In the genomic region with DNA sequence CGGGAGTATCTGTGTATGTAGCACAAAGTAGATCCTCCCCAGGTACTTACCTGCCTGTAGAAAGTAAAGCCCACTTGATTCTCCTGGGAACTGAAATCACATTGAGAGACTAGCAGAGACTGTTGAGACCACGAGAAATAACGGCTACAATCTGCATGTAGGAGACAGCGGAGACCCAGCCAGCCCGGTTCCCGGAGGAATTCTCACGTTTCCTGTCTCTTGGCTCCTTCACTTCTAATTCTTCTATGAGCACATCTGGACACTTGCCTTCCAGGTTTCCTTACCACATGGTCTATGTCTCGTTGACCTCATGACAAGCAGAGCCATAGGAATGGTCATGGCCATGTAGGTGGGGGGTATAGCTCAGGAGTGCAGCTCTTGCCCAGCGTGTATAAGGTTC, we compare ENCODE assay signal across 11 mouse cellular contexts. TPM values are rescaled to one million over a fixed set of nuclear protein-coding genes. Genes with fewer than 3 reads are reported as not detected.
DNase-seq lines count a peak whose midpoint lies in the region; ATAC-seq and TF ChIP-seq lines count a peak whose summit lies in the region.
"Had no signal": no experiment of that assay in that cellular context is flagged by ENCODE, and none has a peak within 500 bp of the region (broad histone marks: within the 10 kb centered on the region; RNA-seq: fewer than 3 reads in every experiment).

No protein-coding gene starts in this region.

- no peak for TF ChIP-seq CTCF in kidney, postnatal 0 days (IDR thresholded peaks at IDR 0.05; ENCODE audit: low read depth)

- H3K27ac ChIP-seq in heart, embryonic 10.5 days, result peak overlapping the region; percentile 91
- H3K27ac ChIP-seq in kidney, postnatal 0 days, result peak overlapping the region; percentile 50; the same call in 1 of the 2 replicates
- peak overlapping the region; percentile 96 to 97 for H3K27ac ChIP-seq in heart, embryonic 14.5 days (replicated peaks in 1 of 2; ENCODE audit: control insufficient read depth in 1 of 2, insufficient read depth in 1 of 2, low read depth in 2 of 2, low read length in 2 of 2)
- peak overlapping the region; percentile 18; the same call in 1 of the 2 replicates for H3K27ac ChIP-seq in neural tube, embryonic 14.5 days (ENCODE audit: low read depth, low read length)
- H3K27ac ChIP-seq: liver, embryonic 14.5 days had no signal

- peaks cover 46% of the 10 kb centered on the region for H3K4me1 ChIP-seq in heart, embryonic 10.5 days
- peaks cover 11% of the 10 kb centered on the region; the same call in 1 of the 2 replicates for H3K4me1 ChIP-seq in kidney, postnatal 0 days (replicated peaks; ENCODE audit: insufficient read depth, low read length)
- H3K4me1 ChIP-seq in heart, embryonic 14.5 days (ENCODE audit: control insufficient read depth in 2 of 2, insufficient read depth in 2 of 2, low read length in 2 of 2), result peaks cover 14 to 16% of the 10 kb centered on the region in 2 experiments
- no peaks in the 10 kb centered on the region; the same call in 1 of the 2 replicates for H3K4me1 ChIP-seq in neural tube, embryonic 14.5 days (ENCODE audit: control insufficient read depth, insufficient read depth, low read length)

- no peaks in the 10 kb centered on the region for H3K9me3 ChIP-seq in heart, embryonic 10.5 days
- no peaks in the 10 kb centered on the region for H3K9me3 ChIP-seq in kidney, postnatal 0 days (replicated peaks; ENCODE audit: low read length)
- no peaks in the 10 kb centered on the region for H3K9me3 ChIP-seq in heart, embryonic 14.5 days (ENCODE audit: control insufficient read depth, low read length)
- H3K9me3 ChIP-seq in neural tube, embryonic 14.5 days (ENCODE audit: control insufficient read depth, low read length), result no peaks in the 10 kb centered on the region

- no peak overlapping the region for H3K4me2 ChIP-seq in kidney, postnatal 0 days (ENCODE audit: low read length)
- peak overlapping the region; percentile 72 for H3K4me2 ChIP-seq in heart, embryonic 14.5 days (ENCODE audit: low read length)
- no peak overlapping the region for H3K4me2 ChIP-seq in neural tube, embryonic 14.5 days (ENCODE audit: low read depth, low read length)

- no peak for DNase-seq in heart, embryonic 10.5 days (ENCODE audit: low spot score)
- DNase-seq in heart, adult 18-20 months, result no peak
- no peak for DNase-seq in kidney, postnatal 0 days (ENCODE audit: low spot score)
- no peak for DNase-seq in kidney, postnatal 14 days
- no peak for DNase-seq in c-Kit-positive CD71-positive TER-119-positive erythroid progenitor cells, embryonic 14.5 days (ENCODE audit: low spot score)
- DNase-seq: thymus, postnatal 14 days had no signal

- no peak overlapping the region for H3K9ac ChIP-seq in kidney, postnatal 0 days (ENCODE audit: low read depth, low read length)
- peak overlapping the region; percentile 84 for H3K9ac ChIP-seq in heart, embryonic 14.5 days (ENCODE audit: low read length)
- no peak overlapping the region for H3K9ac ChIP-seq in neural tube, embryonic 14.5 days (replicated peaks; ENCODE audit: low read depth, low read length)
- H3K9ac ChIP-seq: liver, embryonic 14.5 days had no signal

- ATAC-seq in kidney, postnatal 0 days (replicated peaks; ENCODE audit: low FRiP score, low read depth), result no peak
- no peak for ATAC-seq in heart, embryonic 14.5 days (ENCODE audit: insufficient number of reproducible peaks, insufficient read depth, low FRiP score, low read depth)
- no peak for ATAC-seq in neural tube, embryonic 14.5 days (ENCODE audit: low read depth)

- 78% methylated on average over 9 of the region's 9 CpGs for WGBS in heart, embryonic 10.5 days
- 66% methylated on average over 9 of the region's 9 CpGs for WGBS in kidney, postnatal 0 days
- WGBS in heart, embryonic 14.5 days, result 73% methylated on average over 9 of the region's 9 CpGs
- WGBS in neural tube, embryonic 14.5 days, result 80% methylated on average over 9 of the region's 9 CpGs

- H3K36me3 ChIP-seq in heart, embryonic 10.5 days, result no peaks in the 10 kb centered on the region
- H3K36me3 ChIP-seq in kidney, postnatal 0 days (ENCODE audit: insufficient read depth, low read length), result no peaks in the 10 kb centered on the region
- no peaks in the 10 kb centered on the region; the same call in 1 of the 2 replicates for H3K36me3 ChIP-seq in heart, embryonic 14.5 days (ENCODE audit: control insufficient read depth, insufficient read depth, low read length)
- no peaks in the 10 kb centered on the region for H3K36me3 ChIP-seq in neural tube, embryonic 14.5 days (ENCODE audit: control insufficient read depth, insufficient read depth, low read length)

- H3K4me3 ChIP-seq in heart, embryonic 10.5 days, result no peak overlapping the region
- no peak overlapping the region for H3K4me3 ChIP-seq in kidney, postnatal 0 days (replicated peaks; ENCODE audit: low read depth, low read length)
- no peak overlapping the region for H3K4me3 ChIP-seq in heart, embryonic 14.5 days (ENCODE audit: control insufficient read depth in 1 of 2, insufficient read depth in 1 of 2, low read depth in 1 of 2, low read length in 2 of 2)
- no peak overlapping the region for H3K4me3 ChIP-seq in neural tube, embryonic 14.5 days (ENCODE audit: low read depth, low read length)
- H3K4me3 ChIP-seq: erythroblast, embryonic 14.5 days; megakaryocyte, embryonic 14.5 days had no signal

- peaks cover 6% of the 10 kb centered on the region; the same call in 1 of the 2 replicates for H3K27me3 ChIP-seq in heart, embryonic 10.5 days (ENCODE audit: insufficient read depth, poor library complexity, severe bottlenecking)
- H3K27me3 ChIP-seq in kidney, postnatal 0 days (ENCODE audit: insufficient read depth, low read length), result no peaks in the 10 kb centered on the region
- H3K27me3 ChIP-seq in heart, embryonic 14.5 days (ENCODE audit: control insufficient read depth, insufficient read depth, low read length), result no peaks in the 10 kb centered on the region
- H3K27me3 ChIP-seq in neural tube, embryonic 14.5 days (ENCODE audit: control insufficient read depth, insufficient read depth, low read length), result no peaks in the 10 kb centered on the region

RNA-seq across cellular contexts. Expression of a gene that starts 0.8 kb away (rescaled TPM):
- polyA plus RNA-seq in heart, embryonic 10.5 days (2016; fragmentation: Nextera tagmentation; extraction: Ambion mirVana), result 6.7 and 11.5 TPM in 2 replicates
- 100 to 1,000 TPM; 417 to 443 TPM for total RNA-seq in heart, adult 18-20 months (2021)
- 3.6 and 3.9 TPM in 2 replicates for polyA plus RNA-seq in kidney, postnatal 0 days (2015; fragmentation: Nextera tagmentation; extraction: Ambion mirVana)
- polyA plus RNA-seq in heart, embryonic 14.5 days (2014; fragmentation: Nextera tagmentation; extraction: Ambion mirVana), result 30.1 and 34.0 TPM in 2 replicates
- 16.2 and 29.3 TPM in 2 replicates for polyA plus RNA-seq in neural tube, embryonic 14.5 days (2014; fragmentation: Nextera tagmentation; extraction: Ambion mirVana)

Comparison
In these comparisons a context has a peak if more than half of its experiments do, and no peak if none do; other contexts are left out.
1. H3K27ac ChIP-seq: peak in every context shown above with its lines; median percentile 96 in heart, embryonic 14.5 days; 91 in heart, embryonic 10.5 days; 50 in kidney, postnatal 0 days; 18 in neural tube, embryonic 14.5 days.